Mouse (Mus musculus): ENCODE results near the gene Triml1. TPM values are rescaled to one million over a fixed set of nuclear protein-coding genes. Genes with fewer than 3 reads are reported as not detected.

The Triml1 gene
- polyA plus RNA-seq (2015; fragmentation: Nextera tagmentation; extraction: Ambion mirVana): not detected in 2 replicates

DNA sequence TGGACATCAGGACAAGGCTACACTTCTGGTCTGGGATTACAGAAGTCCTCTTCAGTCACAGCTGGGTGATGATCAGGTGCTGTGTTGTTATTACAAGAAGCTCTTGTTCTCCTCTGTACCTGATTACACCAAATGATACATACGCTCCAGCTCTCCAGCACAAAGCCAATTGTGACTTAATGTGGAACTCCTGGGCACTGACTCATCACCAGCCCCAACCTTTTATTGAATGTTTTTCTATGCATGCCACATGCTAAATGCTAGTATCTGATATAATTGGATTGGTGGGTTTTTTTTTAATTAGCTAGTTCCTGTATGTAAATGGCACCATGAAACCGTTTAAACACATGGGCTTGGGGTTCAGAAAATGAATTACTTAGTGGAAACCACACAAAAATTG is at the start of gene Triml1:
TSS of gene Triml1 (minus strand) at position 101 of the 400 bp plus-strand sequence.
- Histone ChIP-seq H3K4me3 (replicated peaks; ENCODE audit: low read depth, low read length) (no peak within 1 kb of the TSS), H3K4me2 (ENCODE audit: low read length) (no peak within 1 kb of the TSS), H3K27me3 (ENCODE audit: insufficient read depth, low read length) (no peaks in the 10 kb centered on the region), H3K9me3 (replicated peaks; ENCODE audit: low read length) (no peaks in the 10 kb centered on the region), H3K9ac (ENCODE audit: low read depth, low read length) (no peak within 1 kb of the TSS), H3K27ac (no peak within 1 kb of the TSS), H3K4me1 (replicated peaks; ENCODE audit: insufficient read depth, low read length) (no peaks in the 10 kb centered on the region), H3K36me3 (ENCODE audit: insufficient read depth, low read length) (no peaks in the 10 kb centered on the region)
- 76% methylated on average over 2 of the region's 2 CpGs for WGBS
- TF ChIP-seq CTCF (IDR thresholded peaks at IDR 0.05; ENCODE audit: low read depth): no peak
- DNase-seq (ENCODE audit: low spot score): no peak
- ATAC-seq (replicated peaks; ENCODE audit: low FRiP score, low read depth): no peak

DNA sequence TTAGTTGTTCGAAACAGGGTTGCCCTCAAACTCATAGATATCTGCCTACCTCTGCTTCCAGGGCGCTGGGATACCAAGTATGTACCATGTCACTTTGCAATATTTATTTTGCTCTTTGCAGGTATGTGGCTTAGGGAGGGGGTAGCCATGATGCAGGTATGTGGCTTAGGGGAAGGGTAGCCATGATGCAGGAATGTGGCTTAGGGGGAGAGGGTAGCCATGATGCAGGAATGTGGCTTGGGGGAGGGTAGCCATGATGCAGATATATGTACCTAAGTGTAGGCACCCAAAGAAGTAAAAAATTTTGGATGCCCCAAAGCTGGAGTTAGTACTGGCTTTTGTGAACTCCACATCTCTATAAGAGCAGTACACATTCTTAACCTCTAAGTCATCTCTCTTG is 41.0 kb upstream of the Triml1 start:
- H3K9me3 ChIP-seq (replicated peaks; ENCODE audit: low read length): no peaks in the 10 kb centered on the region
- no peak overlapping the region for H3K4me2 ChIP-seq (ENCODE audit: low read length)
- H3K27me3 ChIP-seq (ENCODE audit: insufficient read depth, low read length): no peaks in the 10 kb centered on the region
- ATAC-seq (replicated peaks; ENCODE audit: low FRiP score, low read depth) (no peak), DNase-seq (ENCODE audit: low spot score) (no peak)
- no peaks in the 10 kb centered on the region for H3K36me3 ChIP-seq (ENCODE audit: insufficient read depth, low read length)
- H3K4me3 ChIP-seq (replicated peaks; ENCODE audit: low read depth, low read length): no peak overlapping the region
- H3K9ac ChIP-seq (ENCODE audit: low read depth, low read length): no peak overlapping the region
- 91% methylated on average over 2 of the region's 2 CpGs for WGBS
- H3K4me1 ChIP-seq (replicated peaks; ENCODE audit: insufficient read depth, low read length): no peaks in the 10 kb centered on the region
- TF ChIP-seq CTCF (IDR thresholded peaks at IDR 0.05; ENCODE audit: low read depth): no peak
- no peak overlapping the region for H3K27ac ChIP-seq

DNA sequence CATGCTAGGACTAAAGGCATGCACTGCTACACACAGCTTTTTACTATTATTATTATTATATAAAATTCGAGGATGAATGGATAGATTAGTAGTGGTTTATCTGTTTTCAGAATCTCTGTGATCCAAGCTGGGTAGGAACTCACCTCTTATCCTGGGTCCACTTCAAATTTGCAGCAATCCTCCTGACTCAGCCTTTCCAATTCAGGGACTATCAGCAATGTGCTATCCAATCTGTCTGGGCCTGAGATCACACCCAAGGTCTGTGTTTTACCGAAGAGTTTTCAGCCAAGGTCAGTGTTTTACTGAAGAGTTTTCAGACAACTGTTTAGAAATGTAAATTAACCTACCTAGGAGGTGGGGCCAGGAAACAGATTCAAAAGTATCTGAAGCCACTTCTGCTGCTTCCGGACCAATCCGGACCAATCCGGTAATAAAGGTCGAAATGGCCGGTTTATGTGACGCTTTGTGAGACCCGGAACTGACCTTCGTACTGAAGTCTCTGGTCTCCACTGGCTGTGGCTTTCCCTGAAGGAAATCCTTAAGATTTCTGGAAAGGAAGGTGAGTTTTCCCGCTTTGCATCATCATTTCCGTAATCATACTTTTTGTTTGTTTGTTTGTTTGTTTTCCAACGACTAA is 38.9 kb upstream of the Triml1 start, which contains the start of gene Triml2:
TSS of gene Triml2 (plus strand) at position 488 of the 637 bp plus-strand sequence.
- Histone ChIP-seq H3K4me2 (ENCODE audit: low read length) (no peak within 1 kb of the TSS), H3K27me3 (ENCODE audit: insufficient read depth, low read length) (no peaks in the 10 kb centered on the region), H3K27ac (no peak within 1 kb of the TSS), H3K9ac (ENCODE audit: low read depth, low read length) (no peak within 1 kb of the TSS), H3K4me1 (replicated peaks; ENCODE audit: insufficient read depth, low read length) (no peaks in the 10 kb centered on the region), H3K36me3 (ENCODE audit: insufficient read depth, low read length) (no peaks in the 10 kb centered on the region), H3K4me3 (replicated peaks; ENCODE audit: low read depth, low read length) (no peak within 1 kb of the TSS), H3K9me3 (replicated peaks; ENCODE audit: low read length) (no peaks in the 10 kb centered on the region)
- no peak for ATAC-seq (replicated peaks; ENCODE audit: low FRiP score, low read depth)
- TF ChIP-seq CTCF (IDR thresholded peaks at IDR 0.05; ENCODE audit: low read depth): no peak
- no peak for DNase-seq (ENCODE audit: low spot score)
- WGBS: 94% methylated on average over 13 of the region's 13 CpGs

DNA sequence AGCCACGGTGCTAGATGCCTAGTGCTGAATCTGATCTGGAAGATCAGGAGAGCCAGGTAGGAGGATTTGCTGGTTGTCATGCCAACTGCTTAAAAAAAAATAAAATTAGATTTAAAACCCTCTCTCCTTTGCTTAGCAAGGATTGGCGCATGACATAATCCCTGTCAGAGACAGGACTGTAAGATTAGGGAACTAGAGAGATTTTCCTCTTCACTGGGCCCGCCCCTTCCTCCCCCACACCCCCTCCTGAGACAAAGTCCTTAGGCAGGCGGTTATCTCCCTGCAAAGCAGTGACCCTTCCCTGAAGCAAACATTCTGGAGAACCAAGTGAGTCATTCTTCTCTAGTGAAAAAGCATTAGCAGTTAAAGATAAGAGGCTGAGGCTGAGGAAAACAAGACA is 37.9 kb upstream of the Triml1 start:
- WGBS: 51% methylated on average over 4 of the region's 4 CpGs
- Histone ChIP-seq H3K4me2 (ENCODE audit: low read length) (no peak overlapping the region), H3K9me3 (replicated peaks; ENCODE audit: low read length) (no peaks in the 10 kb centered on the region), H3K4me3 (replicated peaks; ENCODE audit: low read depth, low read length) (no peak overlapping the region), H3K27me3 (ENCODE audit: insufficient read depth, low read length) (no peaks in the 10 kb centered on the region), H3K27ac (no peak overlapping the region), H3K36me3 (ENCODE audit: insufficient read depth, low read length) (no peaks in the 10 kb centered on the region), H3K4me1 (replicated peaks; ENCODE audit: insufficient read depth, low read length) (no peaks in the 10 kb centered on the region), H3K9ac (ENCODE audit: low read depth, low read length) (no peak overlapping the region)
- no peak for TF ChIP-seq CTCF (IDR thresholded peaks at IDR 0.05; ENCODE audit: low read depth)
- peak; percentile 40 for ATAC-seq (replicated peaks; ENCODE audit: low FRiP score, low read depth)
- DNase-seq (ENCODE audit: low spot score): peak; percentile 9

DNA sequence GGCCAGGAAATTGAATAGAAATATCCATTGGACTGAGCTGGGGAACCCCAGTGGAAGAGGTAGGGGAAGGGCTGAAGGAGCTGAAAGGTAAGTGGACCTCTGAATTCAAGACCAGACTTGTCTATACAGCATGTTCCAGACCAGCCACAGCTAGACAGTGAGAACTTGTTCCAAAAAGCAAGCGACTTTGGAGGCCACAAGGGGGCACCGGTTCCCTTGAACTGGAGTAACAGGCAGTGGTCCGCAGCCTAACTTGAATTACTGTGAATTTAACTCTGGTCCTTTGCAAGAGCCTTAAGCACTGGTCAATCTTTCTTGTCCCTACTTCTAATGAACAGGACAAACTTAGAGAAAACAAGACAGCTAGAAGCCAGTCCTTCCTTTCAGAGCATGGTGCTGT is 37.0 kb upstream of the Triml1 start:
- Histone ChIP-seq H3K36me3 (ENCODE audit: insufficient read depth, low read length) (no peaks in the 10 kb centered on the region), H3K4me2 (ENCODE audit: low read length) (no peak overlapping the region), H3K9ac (ENCODE audit: low read depth, low read length) (no peak overlapping the region), H3K27ac (no peak overlapping the region), H3K9me3 (replicated peaks; ENCODE audit: low read length) (no peaks in the 10 kb centered on the region), H3K27me3 (ENCODE audit: insufficient read depth, low read length) (no peaks in the 10 kb centered on the region), H3K4me3 (replicated peaks; ENCODE audit: low read depth, low read length) (no peak overlapping the region), H3K4me1 (replicated peaks; ENCODE audit: insufficient read depth, low read length) (no peaks in the 10 kb centered on the region)
- 53% methylated on average over 3 of the region's 3 CpGs for WGBS
- ATAC-seq (replicated peaks; ENCODE audit: low FRiP score, low read depth): no peak
- TF ChIP-seq CTCF (IDR thresholded peaks at IDR 0.05; ENCODE audit: low read depth): peak; percentile 43
- DNase-seq (ENCODE audit: low spot score): no peak

DNA sequence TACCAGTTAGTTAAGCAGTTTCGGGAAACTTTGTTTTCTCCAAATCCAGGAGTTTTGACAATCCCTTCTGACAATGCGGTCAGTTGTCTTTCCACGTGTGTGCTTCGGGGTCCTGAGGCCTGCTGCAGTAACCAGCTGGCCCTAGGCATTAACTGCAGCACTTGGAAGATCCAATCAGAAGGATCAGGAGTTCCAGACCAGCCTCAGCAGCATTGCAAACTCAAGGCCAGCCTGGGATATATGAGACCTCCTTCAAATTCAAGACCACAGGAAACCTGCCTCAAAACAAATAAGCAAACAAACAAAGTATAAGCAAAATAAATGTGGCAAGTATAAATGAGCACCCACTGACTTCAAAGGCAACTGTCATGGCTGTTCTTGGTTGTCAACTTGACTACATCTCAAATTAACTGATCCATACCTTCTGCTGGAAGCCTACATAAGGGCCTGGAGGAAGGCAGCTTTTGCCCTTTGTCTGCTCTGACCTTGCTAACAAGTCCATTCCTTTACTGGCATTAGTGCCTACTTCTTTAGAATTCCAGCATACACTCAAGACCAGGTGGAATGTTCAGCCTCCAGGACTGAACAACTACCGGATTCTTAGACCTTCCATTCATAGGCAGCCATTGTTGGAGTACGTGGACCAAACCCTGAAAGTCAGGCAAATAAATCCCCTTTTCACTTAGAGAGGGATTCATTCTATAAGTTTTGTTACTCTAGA is 35.6 kb upstream of the Triml1 start:
- no peak for DNase-seq (ENCODE audit: low spot score)

More for the DNA sequence above, 35.6 kb upstream of the Triml1 start:
- no peaks in the 10 kb centered on the region for H3K36me3 ChIP-seq (ENCODE audit: insufficient read depth, low read length)
- no peak overlapping the region for H3K4me2 ChIP-seq (ENCODE audit: low read length)
- H3K4me3 ChIP-seq (replicated peaks; ENCODE audit: low read depth, low read length): no peak overlapping the region
- H3K9ac ChIP-seq (ENCODE audit: low read depth, low read length): no peak overlapping the region
- no peaks in the 10 kb centered on the region for H3K27me3 ChIP-seq (ENCODE audit: insufficient read depth, low read length)
- no peaks in the 10 kb centered on the region for H3K4me1 ChIP-seq (replicated peaks; ENCODE audit: insufficient read depth, low read length)
- H3K9me3 ChIP-seq (replicated peaks; ENCODE audit: low read length): no peaks in the 10 kb centered on the region
- no peak for ATAC-seq (replicated peaks; ENCODE audit: low FRiP score, low read depth)
- 91% methylated on average over 6 of the region's 6 CpGs for WGBS
- TF ChIP-seq CTCF (IDR thresholded peaks at IDR 0.05; ENCODE audit: low read depth): no peak
- H3K27ac ChIP-seq: no peak overlapping the region
